Mouse (Mus musculus): ENCODE data around the gene Otoa. TPM values are rescaled to one million over a fixed set of nuclear protein-coding genes. Genes with fewer than 3 reads are reported as not detected.

The Otoa gene
- polyA plus RNA-seq, 1 experiment from 2014 or later = 0.09 TPM

DNA sequence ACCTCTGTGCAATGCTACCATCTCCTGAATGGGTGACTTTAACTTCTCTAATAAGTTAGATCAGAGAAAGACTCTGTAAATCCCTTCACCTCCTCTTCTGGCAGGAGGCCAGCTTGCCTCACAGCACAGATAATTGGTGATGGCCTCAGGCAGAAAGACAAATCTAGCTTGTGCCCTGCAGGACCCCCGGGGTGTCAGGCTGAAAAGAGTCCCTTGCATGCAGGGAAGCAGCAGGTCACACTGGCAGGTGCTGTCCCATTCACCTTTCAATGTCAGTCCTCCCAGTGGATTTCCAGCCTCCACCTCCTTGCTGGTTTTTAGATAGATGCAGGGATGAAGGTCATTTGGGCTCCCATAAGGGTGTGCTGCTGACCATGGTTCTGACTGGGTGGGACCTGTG lies 84.2 kb downstream of the Otoa start:
- no peak for DNase-seq (ENCODE audit: low spot score)
- H3K4me1 ChIP-seq = peaks cover 7% of the 10 kb centered on the region; the same call in 1 of the 2 replicates
- no peaks in the 10 kb centered on the region for H3K27me3 ChIP-seq (ENCODE audit: low read depth, poor library complexity, severe bottlenecking)
- 61% methylated on average over 1 of the region's 1 CpGs for WGBS
- H3K27ac ChIP-seq (replicated peaks) = no peak overlapping the region
- no peak overlapping the region for H3K4me3 ChIP-seq
- no peaks in the 10 kb centered on the region for H3K9me3 ChIP-seq (replicated peaks)
- H3K36me3 ChIP-seq = no peaks in the 10 kb centered on the region

DNA sequence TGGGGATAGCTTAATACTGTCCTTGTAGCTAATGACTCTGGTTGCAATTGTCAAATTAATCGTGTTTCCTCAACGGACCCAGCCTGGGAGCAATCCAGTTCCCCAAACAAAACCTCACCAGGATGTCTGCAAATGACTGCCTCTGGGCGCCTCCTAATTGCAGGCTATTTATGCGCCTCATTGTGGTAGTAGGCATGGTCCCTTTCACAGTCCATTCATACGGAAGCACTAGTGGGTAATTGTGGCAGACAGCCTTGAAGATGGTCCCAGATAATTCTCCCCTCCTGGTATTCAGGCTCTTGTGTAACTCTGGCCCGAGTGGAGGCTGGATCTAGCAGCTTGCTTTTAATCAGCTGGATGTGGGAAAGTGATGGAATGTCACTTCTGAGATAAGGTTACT lies 90.4 kb downstream of the Otoa start:
- DNase-seq (ENCODE audit: low spot score) = no peak
- Histone ChIP-seq H3K27me3 (ENCODE audit: low read depth, poor library complexity, severe bottlenecking) (no peaks in the 10 kb centered on the region), H3K27ac (replicated peaks) (no peak overlapping the region), H3K36me3 (no peaks in the 10 kb centered on the region), H3K4me3 (no peak overlapping the region), H3K9me3 (replicated peaks) (no peaks in the 10 kb centered on the region), H3K4me1 (peaks cover 14% of the 10 kb centered on the region)
- WGBS = 8% methylated on average over 6 of the region's 6 CpGs

DNA sequence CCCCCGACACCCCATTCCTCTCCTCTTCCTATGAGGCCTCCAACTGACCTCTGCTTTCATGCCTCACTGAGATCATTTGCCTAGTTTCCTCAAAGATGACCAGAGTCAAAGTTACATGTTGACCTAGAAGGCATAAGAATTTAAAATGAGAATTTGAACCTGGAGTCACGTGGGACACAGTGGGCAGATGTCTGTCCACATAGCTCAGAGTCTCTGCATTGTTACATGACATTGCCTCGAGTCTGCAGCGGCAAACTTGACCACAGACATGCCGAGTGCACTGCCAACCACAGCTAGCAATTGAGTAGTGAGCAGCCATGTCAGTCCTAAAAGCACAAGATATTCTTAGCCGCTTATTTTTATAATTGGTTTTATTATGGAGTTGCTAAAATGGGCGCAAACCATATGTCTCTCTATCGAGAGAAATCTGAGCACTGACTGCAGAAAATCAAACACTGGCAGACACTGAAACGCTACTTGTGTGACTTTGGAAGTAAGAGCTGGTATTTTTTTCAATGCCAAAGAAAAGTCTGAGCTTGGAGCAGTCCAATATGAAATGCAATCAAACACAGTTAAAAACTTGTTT lies 105.8 kb downstream of the Otoa start:
- Histone ChIP-seq H3K27ac (replicated peaks) (no peak overlapping the region), H3K27me3 (ENCODE audit: low read depth, poor library complexity, severe bottlenecking) (no peaks in the 10 kb centered on the region)
- 91% methylated on average over 9 of the region's 9 CpGs for WGBS

DNA sequence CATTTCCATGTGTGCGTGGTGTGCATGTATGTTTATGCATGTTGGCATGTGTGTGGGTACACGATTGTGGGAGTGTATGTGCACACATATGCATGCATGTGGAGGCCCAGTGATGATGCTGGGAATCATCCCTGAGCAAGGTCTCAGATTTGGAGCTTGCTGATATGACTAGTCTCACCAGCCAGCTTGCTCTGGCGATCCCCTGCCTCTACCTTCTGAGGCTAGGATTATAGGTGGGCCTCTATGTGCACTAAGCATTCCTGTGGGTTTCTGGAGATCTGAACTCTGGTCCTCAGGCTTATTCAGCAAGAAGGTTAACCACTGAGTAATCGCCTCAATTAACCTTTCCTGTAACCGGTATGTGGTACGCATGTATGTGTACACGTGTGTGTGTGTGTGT lies 107.5 kb downstream of the Otoa start:
- no peak overlapping the region for H3K27ac ChIP-seq (replicated peaks)
- H3K9me3 ChIP-seq (replicated peaks) = no peaks in the 10 kb centered on the region
- H3K4me1 ChIP-seq = no peaks in the 10 kb centered on the region
- H3K4me3 ChIP-seq = no peak overlapping the region
- H3K27me3 ChIP-seq (ENCODE audit: low read depth, poor library complexity, severe bottlenecking) = no peaks in the 10 kb centered on the region
- DNase-seq (ENCODE audit: low spot score) = no peak
- no peaks in the 10 kb centered on the region for H3K36me3 ChIP-seq
- WGBS = 94% methylated on average over 7 of the region's 7 CpGs

More for the DNA sequence above, 105.8 kb downstream of the Otoa start:
- no peaks in the 10 kb centered on the region for H3K9me3 ChIP-seq (replicated peaks)
- no peaks in the 10 kb centered on the region for H3K36me3 ChIP-seq
- DNase-seq (ENCODE audit: low spot score) = no peak
- no peaks in the 10 kb centered on the region for H3K4me1 ChIP-seq
- no peak overlapping the region for H3K4me3 ChIP-seq

DNA sequence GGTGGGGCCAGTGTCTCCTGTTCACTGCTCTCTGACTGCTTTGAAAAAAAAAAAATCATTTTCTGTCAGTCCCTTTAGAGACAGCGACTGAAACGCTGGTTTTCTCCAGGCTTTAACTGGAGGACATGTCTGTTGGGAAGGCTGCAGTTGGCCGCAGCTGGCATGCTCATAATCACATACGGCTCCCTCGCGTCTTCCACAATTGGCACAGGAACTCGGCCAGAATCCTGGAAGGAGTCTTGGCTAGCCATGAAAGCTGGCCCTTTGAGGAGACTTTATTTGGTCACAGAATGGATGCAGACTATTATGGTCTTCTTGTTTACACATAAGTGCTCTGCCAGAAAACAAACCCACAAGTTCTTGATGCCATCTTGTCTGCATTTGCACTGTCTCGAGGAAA lies 117.5 kb downstream of the Otoa start:
- Histone ChIP-seq H3K4me3 (no peak overlapping the region), H3K4me1 (no peaks in the 10 kb centered on the region), H3K36me3 (no peaks in the 10 kb centered on the region), H3K27ac (replicated peaks) (no peak overlapping the region), H3K27me3 (ENCODE audit: low read depth, poor library complexity, severe bottlenecking) (no peaks in the 10 kb centered on the region), H3K9me3 (replicated peaks) (no peaks in the 10 kb centered on the region)
- WGBS = 90% methylated on average over 8 of the region's 8 CpGs
- no peak for DNase-seq (ENCODE audit: low spot score)

DNA sequence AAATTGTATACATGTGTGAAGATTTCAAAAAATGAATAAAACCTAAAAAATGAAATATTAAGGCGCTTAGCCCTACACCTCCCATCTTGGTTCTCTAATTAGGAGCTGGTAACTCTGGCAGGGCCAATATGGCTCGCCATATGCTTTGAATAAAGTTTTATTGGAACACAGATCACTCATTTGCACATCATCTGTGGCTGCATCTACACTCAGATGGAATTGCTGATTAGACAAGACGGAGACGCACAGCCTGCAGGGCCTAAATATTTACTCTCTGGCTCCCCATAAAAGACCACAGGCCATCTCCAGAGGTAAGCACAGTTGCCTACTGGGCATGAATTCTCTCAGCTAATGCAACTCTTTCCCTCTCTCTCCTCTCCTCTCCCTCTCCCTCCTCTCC lies 130.4 kb downstream of the Otoa start:
- Histone ChIP-seq H3K27ac (replicated peaks) (no peak overlapping the region), H3K27me3 (ENCODE audit: low read depth, poor library complexity, severe bottlenecking) (no peaks in the 10 kb centered on the region), H3K9me3 (replicated peaks) (no peaks in the 10 kb centered on the region), H3K4me3 (no peak overlapping the region), H3K4me1 (peaks cover 6% of the 10 kb centered on the region), H3K36me3 (no peaks in the 10 kb centered on the region)
- no peak for DNase-seq (ENCODE audit: low spot score)
- 95% methylated on average over 4 of the region's 4 CpGs for WGBS

Other genes starting within 250 kb of the Otoa start
- 24.0 and 26.1 TPM in 2 replicates for gene Eef2k, start 238.8 kb upstream of the Otoa start, polyA plus RNA-seq (2016; fragmentation: Nextera tagmentation; extraction: Ambion mirVana)
- gene Polr3e, start 163.9 kb upstream of the Otoa start, polyA plus RNA-seq (2016; fragmentation: Nextera tagmentation; extraction: Ambion mirVana) = 38.2 and 41.0 TPM in 2 replicates
- gene Cdr2, start 99.3 kb upstream of the Otoa start, polyA plus RNA-seq (2016; fragmentation: Nextera tagmentation; extraction: Ambion mirVana) = 12.0 and 13.7 TPM in 2 replicates
- gene Mfsd13b, start 99.1 kb upstream of the Otoa start, polyA plus RNA-seq (2016; fragmentation: Nextera tagmentation; extraction: Ambion mirVana) = 0.61 and 0.63 TPM in 2 replicates
- gene Mettl9, start 47.2 kb upstream of the Otoa start, polyA plus RNA-seq (2016; fragmentation: Nextera tagmentation; extraction: Ambion mirVana) = 205 and 210 TPM in 2 replicates
- 0.88 and 1.2 TPM in 2 replicates for gene Igsf6, start 7.1 kb upstream of the Otoa start, polyA plus RNA-seq (2016; fragmentation: Nextera tagmentation; extraction: Ambion mirVana)

Data from midbrain, embryonic 10.5 days (tissue).